Mouse (Mus musculus): ENCODE measurements around the gene Ppm1b. TPM values are rescaled to one million over a fixed set of nuclear protein-coding genes. Genes with fewer than 3 reads are reported as not detected.
A peak's percentile ranks its signal among the peaks of the same experiment; 100 is the strongest.

The Ppm1b gene
- total RNA-seq, 4 experiments from 2014 or later = 114 to 117 (median 116) TPM

DNA sequence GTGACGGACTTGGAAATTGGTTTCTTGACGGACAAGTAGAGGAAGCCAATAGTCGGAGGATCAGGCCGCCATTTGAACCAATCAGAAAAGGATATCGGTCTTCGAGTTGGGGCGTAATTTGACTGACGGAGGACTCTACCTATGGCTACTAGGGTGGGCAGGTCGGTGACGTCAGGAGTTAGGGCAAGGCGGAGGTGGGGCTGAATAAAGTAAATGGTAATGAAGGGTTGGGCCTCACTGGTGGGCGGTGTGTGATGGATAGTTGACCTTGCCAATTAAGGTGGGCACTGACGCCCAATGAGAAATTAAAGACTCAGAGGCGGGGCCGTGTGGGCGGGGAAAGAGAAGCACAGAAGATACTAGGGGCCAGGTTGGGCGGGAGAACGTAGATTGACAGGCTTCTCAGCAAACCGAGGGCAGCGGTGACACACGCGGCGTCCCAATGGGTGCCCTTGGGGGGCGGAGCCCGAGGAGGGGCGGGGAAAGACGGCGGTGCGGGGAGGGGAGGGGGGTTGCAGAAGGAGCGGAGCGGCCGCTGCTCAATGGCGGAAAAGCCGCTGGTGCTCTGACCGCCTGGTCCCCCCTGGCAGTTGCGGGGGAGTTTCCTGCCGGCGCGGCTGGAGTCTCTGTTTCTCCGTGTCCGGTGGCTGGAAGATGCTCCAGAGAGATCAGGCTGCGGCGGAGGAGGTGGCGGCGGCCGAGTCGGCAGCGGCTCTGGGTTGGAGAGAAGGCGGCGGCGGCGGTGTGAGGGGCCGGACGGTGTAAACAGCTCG is 1.1 kb downstream of the Ppm1b start:
- peak; percentile 100 for DNase-seq (ENCODE audit: low spot score in 2 of 2)

DNA sequence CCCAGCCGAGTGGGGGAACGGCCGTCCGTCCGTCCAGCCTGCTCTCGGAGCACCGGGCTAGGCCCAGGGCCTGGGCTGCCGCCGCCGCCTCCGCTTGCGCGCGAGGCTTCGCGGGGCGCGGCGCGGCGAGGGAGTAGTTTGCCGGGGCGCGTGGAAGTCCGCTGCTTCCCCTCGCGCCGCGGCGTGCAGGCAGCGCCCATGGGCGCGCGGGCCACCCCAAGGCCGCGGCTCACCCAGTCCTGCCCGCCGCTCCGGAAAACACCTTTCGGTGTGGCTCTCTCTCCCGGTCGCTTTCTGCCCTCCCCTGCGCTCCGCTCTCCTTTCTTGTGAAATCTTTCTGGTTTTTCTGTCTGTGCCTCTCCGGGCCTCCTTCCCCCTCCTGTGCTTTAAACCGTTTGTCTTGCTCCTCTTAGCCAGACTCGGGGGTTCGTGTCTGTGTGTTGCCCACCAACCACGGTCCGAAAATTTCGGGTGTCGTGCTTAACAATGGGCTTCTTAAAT is 1.9 kb downstream of the Ppm1b start:
- DNase-seq (ENCODE audit: low spot score in 2 of 2) = no peak

DNA sequence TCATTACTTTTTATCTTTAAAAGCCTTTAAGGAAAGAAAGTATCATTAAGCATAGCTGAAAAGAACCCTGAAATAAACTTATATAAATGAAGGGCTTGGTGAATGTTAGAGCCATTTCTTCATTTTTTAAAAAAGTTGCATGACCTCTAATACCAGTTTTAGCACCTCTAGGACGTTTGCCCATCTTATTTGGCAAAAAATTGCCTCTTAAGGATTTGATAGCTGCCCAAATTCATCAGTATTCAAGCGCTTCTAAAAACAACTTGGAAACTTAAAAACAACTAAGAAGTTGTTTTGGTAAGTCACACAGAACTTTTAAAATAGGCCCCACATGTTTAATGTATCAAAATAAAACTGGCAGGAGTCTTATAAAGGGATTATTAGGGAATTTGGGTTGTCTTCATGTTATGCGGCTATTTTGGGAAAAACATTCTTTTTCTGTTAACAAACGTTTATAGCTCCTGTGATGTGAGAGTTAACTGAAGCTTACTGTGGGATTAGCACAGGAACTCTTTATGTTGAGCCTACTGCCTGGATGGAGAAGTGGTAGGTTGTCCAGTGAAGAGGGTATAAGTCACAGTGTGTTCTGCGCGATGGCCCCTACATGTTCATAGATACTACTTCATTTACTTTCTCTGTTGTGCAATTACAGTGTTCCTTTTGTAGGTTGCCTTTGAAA is 2.6 kb downstream of the Ppm1b start:
- no peak for DNase-seq (ENCODE audit: low spot score in 2 of 2)

DNA sequence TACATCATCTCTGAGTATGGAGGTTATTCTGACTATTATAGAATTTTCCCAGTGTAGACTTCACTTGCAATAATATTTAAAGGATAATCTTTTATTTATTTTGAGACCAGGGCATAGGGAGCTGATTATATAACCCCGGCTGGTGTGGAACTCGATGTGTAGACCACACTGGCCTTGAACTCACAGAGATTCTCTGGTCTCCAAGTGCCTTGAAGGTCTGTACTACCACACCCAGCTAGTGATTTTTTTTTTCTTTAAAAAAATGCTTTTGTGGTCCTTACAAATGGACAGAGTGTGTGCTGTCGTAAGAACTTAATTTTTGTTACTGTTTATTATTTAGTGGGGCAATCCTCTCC is 3.1 kb downstream of the Ppm1b start:
- no peak for DNase-seq (ENCODE audit: low spot score in 2 of 2)

DNA sequence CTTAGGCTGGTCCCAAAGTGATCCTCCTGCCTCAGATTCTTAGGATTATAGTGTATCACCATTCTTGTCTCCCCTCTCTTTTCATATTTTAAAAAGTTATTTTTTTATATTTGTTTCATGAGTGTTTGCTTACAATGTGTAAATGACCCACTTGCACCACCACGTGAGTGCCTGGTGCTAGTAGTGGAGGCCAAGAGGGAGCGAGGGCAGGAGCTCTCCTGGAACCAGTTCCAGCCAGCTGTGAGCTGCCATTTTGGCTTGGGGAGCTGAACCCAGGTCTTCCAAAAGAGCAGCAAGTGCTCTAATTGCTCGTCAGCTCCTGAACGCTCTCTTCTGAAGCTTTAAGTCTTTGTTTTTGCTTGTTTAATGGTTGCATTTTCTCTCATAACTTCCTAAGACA is 3.6 kb downstream of the Ppm1b start:
- DNase-seq (ENCODE audit: low spot score in 2 of 2) = no peak

DNA sequence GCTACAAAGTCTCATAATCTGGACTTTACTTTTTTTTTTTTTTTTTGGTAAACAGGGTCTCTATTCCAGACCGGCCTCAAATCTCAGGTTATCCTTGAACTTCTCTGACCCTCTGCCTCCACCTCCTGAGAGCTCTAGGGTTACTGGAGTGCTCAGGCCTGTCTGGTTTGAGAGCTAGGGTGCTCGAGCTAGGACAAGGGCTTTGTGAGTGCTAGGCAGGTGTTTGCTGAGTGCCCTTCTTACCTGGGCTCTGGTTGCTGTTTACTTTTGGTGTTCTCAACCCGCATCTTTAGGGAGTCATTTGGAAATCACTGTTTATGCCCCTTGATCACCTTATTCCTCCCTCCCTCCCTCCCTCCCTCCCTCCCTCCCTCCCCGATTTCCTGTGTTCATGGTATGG is 5.5 kb downstream of the Ppm1b start:
- DNase-seq (ENCODE audit: low spot score in 2 of 2) = no peak

DNA sequence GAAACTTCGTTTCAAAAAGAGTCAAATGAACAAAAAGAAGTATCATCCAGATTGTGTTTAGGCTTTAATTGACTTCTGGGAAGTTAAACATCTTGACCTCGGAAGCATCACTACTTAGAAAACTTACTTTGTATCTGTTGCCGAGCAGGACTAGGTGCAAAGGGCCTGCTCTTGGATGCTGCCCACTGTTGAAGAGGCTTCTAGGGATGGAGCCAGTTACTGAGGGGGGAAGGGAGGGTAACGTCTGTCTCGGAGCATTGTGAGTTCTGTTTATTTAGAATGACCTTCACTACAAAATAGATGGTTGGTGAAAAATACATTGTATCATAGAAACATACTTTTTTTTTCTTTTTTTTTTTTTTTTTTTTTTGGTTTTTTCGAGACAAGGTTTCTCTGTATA is 7.1 kb downstream of the Ppm1b start:
- DNase-seq (ENCODE audit: low spot score in 2 of 2) = no peak

DNA sequence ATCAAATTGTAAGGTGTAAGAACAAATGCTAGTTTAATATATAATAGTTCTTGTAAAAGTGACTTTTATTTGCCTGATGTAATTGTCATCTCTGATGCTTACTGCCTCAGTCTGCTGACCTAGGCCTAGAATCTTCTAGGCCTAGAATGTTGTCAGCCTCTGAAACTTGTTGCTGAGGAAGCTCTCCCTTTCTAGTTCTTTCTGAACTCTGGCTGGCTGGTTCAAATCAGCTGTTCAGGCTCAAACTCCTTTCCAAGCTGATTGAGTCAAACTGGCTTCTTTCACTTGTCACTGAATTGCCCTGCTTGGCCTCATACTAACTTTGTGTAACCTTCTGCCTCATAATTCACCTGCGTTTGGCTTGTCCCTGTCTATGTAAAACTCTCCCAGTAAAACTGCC is 9.7 kb downstream of the Ppm1b start:
- no peak for DNase-seq (ENCODE audit: low spot score in 2 of 2)

DNA sequence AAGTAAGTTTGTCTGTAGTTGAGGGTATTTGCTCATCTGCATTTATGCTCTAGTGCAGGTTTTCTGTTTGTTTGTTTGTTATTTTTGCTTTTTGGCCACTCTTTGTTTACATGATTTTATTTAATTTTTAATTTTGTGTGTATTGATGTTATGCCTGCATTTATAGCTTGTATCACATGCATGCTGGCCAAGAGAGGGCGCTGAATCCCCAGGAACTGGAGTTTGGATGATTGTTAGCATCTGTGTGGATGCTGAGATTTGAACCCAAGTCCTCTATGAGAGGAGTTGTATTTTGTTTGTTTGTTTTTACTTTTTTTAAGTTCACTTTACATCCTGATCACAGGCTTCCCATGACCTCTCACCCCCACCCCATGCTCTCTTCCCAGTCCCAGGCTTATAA is 10.5 kb downstream of the Ppm1b start:
- no peak for DNase-seq (ENCODE audit: low spot score in 2 of 2)

DNA sequence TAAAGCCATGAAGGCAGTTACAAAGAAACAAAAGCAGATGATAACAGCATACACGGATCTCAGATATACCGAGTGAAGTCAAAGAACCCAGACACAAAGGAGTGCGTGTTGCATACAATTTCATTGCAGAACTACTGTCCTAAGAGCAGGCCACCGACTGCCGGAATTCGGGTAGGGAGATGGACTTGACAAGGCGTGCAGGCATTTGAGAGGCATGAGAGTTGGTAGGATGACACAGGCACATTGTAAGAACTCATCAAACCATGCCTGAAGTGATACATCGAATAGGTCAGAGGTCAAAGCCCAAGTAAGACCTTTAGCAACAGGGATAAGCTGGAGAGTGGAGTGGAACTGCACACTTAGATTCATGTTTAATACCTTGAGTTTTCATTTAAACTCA is 13.4 kb downstream of the Ppm1b start:
- DNase-seq (ENCODE audit: low spot score in 2 of 2) = no peak

DNA sequence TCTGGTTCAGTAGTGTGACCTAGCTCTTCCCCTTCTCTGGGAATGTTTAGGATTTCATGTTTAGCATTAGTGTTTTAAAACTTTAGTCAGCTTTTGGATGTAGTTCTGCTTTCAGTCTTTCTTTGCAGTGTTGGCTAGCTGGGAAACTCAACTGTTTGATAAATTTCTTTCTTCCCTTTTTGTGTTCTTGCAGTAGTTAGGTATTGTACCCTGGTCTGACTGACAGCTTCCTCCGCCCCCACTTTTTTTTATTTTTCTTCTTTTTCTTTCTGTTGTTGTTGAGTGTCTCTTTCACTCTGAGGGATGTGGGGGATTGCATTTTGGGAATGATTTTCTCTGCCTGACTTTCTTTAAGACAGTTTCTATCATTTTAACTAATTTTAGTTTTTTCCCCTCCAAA is 25.2 kb downstream of the Ppm1b start:
- DNase-seq (ENCODE audit: low spot score in 2 of 2) = no peak

DNA sequence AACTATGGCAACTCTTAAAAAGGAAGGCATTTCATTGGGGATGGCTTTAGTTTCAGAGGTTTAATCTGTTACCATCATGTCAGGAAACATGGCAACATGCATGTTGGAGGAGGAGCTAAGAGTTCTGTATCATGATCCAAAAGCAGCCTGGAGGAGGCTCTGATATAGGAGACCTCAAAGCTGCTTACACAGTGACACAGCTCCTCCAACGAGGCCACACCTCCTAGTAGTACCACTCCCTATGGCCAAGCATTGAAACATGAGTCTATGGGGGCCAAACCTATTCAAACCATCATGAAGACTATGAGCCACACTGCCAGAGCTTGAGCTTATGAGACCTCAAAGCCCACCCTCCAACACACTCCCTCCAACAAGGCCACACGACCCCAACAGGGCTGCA is 26.2 kb downstream of the Ppm1b start:
- no peak for DNase-seq (ENCODE audit: low spot score in 2 of 2)

DNA sequence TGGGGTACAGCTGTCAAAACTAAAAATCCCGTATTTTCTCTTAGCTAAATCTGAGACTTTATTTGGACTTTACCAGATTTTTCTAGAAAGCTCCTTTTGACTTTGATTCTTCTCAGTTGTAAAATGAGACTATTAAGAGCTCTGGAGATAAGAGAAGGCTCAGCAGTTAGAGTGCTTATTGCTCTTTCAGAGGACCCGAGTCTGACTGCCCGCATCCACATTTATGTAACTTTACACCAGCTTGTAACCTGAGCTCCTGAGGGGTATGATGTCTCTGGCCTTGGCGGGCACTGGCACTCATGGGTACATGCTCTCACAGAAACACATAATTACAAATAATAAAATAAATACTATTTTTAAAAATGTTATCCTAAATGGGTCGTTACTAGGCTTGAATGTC is 29.8 kb downstream of the Ppm1b start:
- no peak for DNase-seq (ENCODE audit: low spot score in 2 of 2)

DNA sequence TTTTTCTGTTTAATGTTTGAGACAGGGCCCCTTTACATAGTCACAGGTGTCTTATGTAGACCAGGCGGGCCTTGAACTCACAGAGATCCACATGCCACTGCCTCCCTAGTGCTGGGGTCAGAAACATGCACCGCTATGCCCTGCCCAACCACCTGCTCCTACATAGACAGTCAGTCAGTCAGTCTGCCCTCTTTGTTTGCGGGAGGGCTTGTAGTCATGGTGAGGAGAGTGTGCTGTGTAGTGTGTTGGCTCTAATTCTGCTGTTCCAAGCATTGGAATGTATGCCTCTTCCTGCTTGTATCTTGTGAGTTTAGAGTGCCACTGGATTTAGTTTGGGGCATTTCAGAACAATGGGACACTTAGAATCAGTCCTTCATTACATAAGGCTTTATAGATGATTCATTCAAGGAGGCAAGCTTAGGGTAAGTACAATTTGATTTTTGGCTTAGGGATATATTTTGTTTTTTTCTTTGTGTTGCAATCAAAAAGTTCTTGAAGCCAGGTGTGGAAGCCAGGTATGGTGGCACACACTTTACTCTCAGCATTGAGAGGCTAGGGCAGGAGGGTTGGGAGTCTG is 31.4 kb downstream of the Ppm1b start:
- no peak for DNase-seq (ENCODE audit: low spot score in 2 of 2)

DNA sequence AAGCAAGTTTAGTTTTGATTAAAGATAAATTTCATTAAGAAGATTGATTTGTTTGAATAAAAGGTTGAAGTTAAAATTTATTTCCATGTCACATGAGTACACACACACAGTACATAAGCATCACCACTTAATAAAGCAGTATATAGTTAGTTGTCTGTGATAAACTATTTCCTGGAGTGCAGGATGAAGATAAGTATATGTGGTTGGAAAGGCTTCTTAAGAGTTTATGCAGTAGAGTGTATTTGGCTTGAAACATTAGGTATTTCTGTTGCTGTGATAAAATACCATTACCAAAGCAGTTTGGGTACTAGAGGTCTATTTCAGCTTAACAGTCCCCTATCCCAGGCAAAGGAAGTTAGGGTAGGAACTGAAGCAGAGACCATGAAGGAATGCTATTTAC is 32.0 kb downstream of the Ppm1b start:
- no peak for DNase-seq (ENCODE audit: low spot score in 2 of 2)

DNA sequence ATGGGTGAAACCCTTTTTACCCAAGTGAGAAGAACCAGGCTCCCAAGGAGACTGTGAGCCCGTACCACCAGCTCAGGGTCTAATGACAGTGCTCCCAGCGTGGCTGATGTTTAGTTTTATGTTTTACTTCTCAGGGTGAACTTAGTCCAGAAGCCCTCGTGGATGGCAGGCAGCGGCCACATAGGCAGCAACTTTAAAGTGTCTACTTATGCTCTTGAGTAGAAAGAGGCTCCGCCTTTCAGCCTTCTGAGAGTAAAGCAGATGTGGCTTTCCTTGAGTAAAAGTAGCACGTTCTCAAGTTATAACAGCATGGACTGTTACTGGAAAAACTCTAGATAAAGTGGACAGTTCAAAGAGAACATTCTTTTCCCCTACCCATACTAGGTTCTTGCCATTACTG is 39.3 kb downstream of the Ppm1b start:
- no peak for DNase-seq (ENCODE audit: low spot score in 2 of 2)

DNA sequence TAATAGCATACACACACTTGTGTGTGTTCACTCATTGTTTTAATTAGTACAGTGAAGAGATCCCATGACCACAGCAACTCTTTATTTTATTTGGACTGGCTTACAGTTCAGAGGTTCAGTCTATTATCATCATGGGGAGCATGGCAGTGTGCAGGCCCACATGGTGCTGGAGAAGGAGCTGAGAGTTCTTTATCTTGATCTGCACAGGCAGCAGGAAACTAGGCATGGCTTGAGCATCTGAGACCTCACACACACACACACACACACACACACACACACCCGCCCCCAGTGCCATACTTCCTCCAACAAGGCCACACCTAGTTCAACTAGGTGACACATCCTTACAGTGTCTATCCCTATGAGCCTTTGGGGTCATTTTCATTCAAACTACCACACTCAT is 41.1 kb downstream of the Ppm1b start:
- DNase-seq (ENCODE audit: low spot score in 2 of 2) = no peak

DNA sequence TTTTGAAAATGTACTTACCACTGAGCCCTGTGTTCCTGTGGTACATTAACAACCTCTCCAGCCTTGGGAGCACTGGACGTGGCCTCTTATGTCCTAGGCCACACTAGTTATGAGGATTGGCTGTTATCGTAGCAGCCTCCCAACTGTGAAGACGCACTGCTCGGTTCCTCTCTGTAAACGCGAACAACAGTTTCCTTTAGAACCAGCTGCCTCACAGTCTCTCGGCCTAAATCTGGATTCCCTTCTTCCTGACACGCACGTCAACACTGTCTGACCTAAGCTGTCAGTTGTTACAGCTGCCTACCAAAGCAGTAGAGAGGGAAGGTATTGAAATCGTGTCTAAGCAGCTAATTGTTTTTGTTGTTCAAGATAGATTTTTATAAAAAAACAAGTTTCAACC is 43.1 kb downstream of the Ppm1b start:
- DNase-seq (ENCODE audit: low spot score in 2 of 2) = no peak

DNA sequence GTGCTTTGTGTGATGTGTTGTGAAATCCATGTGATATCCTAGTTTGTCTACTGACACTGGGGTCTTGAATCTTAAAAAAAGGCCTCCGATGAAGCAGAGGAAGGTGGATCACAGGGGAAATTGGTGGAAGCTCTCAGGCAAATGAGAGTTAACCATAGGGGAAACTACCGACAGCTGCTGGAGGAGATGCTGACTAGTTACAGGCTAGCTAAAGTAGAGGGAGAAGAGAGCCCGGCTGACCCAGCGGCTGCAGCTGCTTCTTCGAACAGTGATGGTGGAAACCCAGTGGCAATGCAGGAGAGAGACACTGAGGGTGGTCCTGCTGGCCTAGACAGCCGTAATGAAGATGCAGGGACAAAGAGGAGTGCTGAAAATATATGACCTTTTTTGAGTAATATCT is 56.9 kb downstream of the Ppm1b start:
- DNase-seq (ENCODE audit: low spot score in 2 of 2) = no peak

DNA sequence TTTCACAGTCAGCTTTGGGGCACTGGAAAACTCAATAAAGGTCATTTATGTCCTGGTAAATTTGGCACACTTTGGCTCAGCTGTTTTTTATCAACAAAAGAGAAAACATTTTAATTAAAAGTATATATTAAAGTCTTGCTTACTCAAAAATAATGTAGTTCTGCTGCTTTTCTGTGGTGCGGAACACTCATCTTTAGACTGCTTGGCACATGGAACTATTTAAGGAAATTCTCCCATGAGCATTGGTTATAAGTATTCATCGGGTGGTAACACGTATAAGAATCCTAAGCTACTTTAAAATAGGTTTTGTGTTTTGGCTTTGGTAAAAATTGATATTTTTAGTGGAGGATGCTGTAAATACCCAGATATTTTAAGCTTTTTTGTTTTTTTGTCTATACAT is 58.1 kb downstream of the Ppm1b start:
- DNase-seq (ENCODE audit: low spot score in 2 of 2) = no peak

DNA sequence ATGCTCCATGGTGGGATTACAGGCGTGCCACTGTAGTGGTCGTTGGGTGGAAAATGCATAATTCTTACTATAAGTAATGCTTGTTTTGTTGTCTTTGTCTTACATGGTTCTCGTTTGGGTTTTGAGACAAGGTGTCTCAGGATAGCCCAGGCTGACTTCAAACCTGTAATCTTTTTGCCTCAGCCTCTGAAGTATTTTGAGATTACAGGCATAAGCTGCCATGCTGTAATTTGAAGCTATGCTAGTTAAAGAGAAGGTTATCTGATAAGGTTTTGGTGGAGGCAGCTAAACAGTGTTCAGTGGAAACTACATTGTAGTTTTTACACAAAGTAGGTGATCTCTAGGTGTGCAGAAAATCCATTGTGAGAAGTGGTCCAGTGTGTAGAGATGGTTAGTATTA is 61.8 kb downstream of the Ppm1b start:
- no peak for DNase-seq (ENCODE audit: low spot score in 2 of 2)

DNA sequence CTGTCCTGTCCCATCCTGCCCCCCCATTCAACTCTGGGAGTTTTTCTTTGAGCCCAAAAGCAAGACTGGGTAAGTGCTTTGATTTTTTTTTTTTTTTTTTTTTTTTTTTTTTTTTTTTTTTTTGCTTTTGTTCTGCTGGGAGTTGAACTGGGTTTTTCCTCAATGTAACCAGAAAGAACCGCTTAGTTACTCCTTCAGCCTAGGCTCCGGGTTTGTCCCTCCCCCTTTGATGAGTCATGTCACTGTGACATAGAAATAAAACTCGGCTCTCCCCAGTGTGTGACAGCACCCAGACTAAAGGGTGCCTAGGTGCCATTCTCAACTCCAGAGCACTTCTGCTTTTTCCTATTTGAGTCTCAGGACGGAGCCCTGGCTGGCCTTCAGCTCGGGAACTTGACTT is 62.3 kb downstream of the Ppm1b start:
- no peak for DNase-seq (ENCODE audit: low spot score in 2 of 2)

DNA sequence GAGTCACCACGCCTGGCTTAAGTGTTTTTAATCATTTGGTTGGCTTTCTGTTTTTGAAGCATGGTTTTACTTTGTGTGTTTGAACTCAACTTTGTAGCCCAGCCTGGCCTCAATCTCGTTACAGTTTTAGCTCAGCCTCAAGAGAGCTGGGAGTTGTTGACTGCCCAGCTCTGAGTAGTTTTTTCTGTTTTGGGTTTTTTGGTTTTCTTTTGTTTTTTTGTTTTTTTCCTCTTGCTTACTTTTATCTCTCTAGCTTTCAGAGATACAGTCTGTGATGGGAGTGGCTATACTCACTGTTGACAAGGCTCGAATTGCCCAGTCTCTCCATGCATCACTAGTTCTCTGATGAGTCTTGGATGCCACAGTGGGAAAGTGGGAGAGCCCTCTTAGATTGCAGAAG is 63.8 kb downstream of the Ppm1b start:
- DNase-seq (ENCODE audit: low spot score in 2 of 2) = no peak

Measured in layer of hippocampus, adult 8-10 months (tissue).